Mouse (Mus musculus): ENCODE measurements around the gene Gm609. TPM values are rescaled to one million over a fixed set of nuclear protein-coding genes. Genes with fewer than 3 reads are reported as not detected.
A peak's percentile ranks its signal among the peaks of the same experiment; 100 is the strongest.

Gene Gm609
- polyA plus RNA-seq, 1 experiment from 2014 or later: not detected

DNA sequence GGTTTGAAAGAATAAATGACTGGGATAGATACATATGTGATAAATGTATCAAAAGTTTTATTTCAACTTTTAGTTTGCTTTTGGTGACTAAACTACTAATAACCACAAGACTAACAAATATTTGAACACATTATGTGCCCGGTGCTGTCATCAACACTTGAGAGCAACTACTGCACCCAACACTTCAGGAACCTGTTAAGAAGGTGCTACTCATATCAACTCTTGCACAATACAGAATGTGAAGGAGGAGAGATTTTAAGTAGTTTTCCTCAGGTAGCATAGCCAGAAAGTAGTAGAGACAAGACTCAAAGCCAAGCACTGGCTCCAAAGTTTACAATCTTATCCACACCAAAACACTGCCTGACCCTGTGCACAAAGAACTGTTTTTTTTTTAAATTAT lies 90.7 kb downstream of the Gm609 start:
- Histone ChIP-seq H3K9ac (ENCODE audit: low read length) (no peak overlapping the region), H3K27me3 (ENCODE audit: control insufficient read depth, insufficient read depth, low read length) (no peaks in the 10 kb centered on the region), H3K9me3 (replicated peaks; ENCODE audit: control insufficient read depth, low read length) (no peaks in the 10 kb centered on the region), H3K27ac (ENCODE audit: low read length) (no peak overlapping the region), H3K4me2 (ENCODE audit: low read depth, low read length) (no peak overlapping the region), H3K4me1 (ENCODE audit: control insufficient read depth, insufficient read depth, low read length) (no peaks in the 10 kb centered on the region), H3K36me3 (ENCODE audit: control insufficient read depth, insufficient read depth) (no peaks in the 10 kb centered on the region), H3K4me3 (ENCODE audit: low read length) (no peak overlapping the region)
- 84% methylated on average over 1 of the region's 1 CpGs for WGBS
- ATAC-seq (replicated peaks; ENCODE audit: extremely low read depth, insufficient read depth, low FRiP score): no peak

DNA sequence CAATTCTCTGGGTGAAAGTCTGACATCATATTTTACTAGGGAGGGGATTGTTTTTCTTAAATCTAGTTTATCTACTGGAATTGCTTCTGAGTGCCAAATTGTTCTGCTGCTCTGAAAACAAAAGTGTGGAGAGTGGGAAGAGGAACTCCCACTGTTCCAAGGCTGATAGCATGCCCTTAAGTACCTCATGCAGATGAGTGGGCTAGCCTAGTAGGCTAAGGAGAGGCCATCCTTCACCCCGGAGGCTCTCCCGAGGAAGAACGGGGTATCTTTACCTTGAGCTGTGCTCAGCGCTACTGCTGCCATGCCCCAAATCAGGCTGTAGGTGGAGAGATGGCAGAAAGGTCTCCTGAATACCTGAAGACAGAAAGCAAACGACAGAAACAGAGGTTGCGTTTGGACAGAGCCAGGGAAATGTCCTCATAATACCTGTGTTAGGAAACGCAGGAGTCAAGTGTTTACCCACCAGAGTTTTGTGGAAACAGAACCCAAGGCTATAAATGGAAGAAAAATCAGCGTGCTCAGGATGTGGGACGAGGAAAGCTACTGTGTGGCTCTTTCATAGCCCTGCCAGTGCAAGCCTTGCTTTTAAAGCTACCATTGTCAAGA lies 92.7 kb downstream of the Gm609 start:
- 38% methylated on average over 9 of the region's 9 CpGs for WGBS
- Histone ChIP-seq H3K4me1 (ENCODE audit: control insufficient read depth, insufficient read depth, low read length) (no peaks in the 10 kb centered on the region), H3K9me3 (replicated peaks; ENCODE audit: control insufficient read depth, low read length) (no peaks in the 10 kb centered on the region), H3K4me2 (ENCODE audit: low read depth, low read length) (no peak overlapping the region), H3K27ac (ENCODE audit: low read length) (peak overlapping the region; percentile 54), H3K27me3 (ENCODE audit: control insufficient read depth, insufficient read depth, low read length) (no peaks in the 10 kb centered on the region), H3K4me3 (ENCODE audit: low read length) (no peak overlapping the region), H3K36me3 (ENCODE audit: control insufficient read depth, insufficient read depth) (no peaks in the 10 kb centered on the region), H3K9ac (ENCODE audit: low read length) (no peak overlapping the region)
- peak; percentile 70 for ATAC-seq (replicated peaks; ENCODE audit: extremely low read depth, insufficient read depth, low FRiP score)

DNA sequence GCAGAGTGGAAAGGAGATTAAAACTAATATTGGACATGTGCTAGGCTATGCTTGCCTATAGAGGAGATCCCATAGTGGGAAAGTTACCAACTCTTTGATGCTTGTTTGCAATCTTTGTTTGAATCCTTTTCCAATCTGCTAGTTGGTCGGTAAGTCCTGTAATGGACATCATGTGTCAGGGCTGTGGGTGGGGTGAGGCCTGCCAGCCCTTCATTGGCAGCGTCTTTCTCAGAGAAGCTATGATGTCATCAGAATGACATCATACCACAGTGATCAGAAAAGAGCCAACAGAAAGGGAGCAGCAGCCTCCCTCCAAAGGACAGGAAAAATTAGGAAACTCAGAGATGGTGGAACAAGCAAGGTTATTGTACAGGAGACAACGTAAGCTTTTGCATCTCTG lies 93.4 kb downstream of the Gm609 start:
- Histone ChIP-seq H3K4me1 (ENCODE audit: control insufficient read depth, insufficient read depth, low read length) (no peaks in the 10 kb centered on the region), H3K27ac (ENCODE audit: low read length) (peak overlapping the region; percentile 32), H3K4me2 (ENCODE audit: low read depth, low read length) (no peak overlapping the region), H3K27me3 (ENCODE audit: control insufficient read depth, insufficient read depth, low read length) (no peaks in the 10 kb centered on the region), H3K9me3 (replicated peaks; ENCODE audit: control insufficient read depth, low read length) (no peaks in the 10 kb centered on the region), H3K4me3 (ENCODE audit: low read length) (no peak overlapping the region), H3K9ac (ENCODE audit: low read length) (no peak overlapping the region), H3K36me3 (ENCODE audit: control insufficient read depth, insufficient read depth) (no peaks in the 10 kb centered on the region)
- ATAC-seq (replicated peaks; ENCODE audit: extremely low read depth, insufficient read depth, low FRiP score): no peak
- 64% methylated on average over 3 of the region's 3 CpGs for WGBS

DNA sequence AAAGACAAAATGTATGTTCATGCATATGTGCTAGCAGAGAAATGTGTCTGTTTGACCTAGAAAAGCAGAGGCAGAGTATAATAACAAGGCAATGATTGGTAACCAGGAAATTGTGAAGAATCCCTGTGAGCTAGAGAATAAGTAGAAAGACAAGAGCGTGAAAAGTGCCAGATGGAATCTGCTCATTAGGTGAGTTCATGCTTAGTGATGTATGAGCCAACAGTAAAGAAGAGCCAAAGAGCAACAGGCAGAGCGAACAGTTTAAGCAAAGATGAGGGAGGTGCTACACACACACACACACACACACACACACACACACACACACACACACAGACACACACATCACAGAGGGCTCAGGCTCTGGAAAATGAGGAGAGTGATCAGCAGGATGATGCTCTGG lies 95.3 kb downstream of the Gm609 start:
- Histone ChIP-seq H3K9ac (ENCODE audit: low read length) (no peak overlapping the region), H3K4me1 (ENCODE audit: control insufficient read depth, insufficient read depth, low read length) (no peaks in the 10 kb centered on the region), H3K36me3 (ENCODE audit: control insufficient read depth, insufficient read depth) (no peaks in the 10 kb centered on the region), H3K4me2 (ENCODE audit: low read depth, low read length) (no peak overlapping the region), H3K4me3 (ENCODE audit: low read length) (no peak overlapping the region), H3K27ac (ENCODE audit: low read length) (no peak overlapping the region), H3K27me3 (ENCODE audit: control insufficient read depth, insufficient read depth, low read length) (no peaks in the 10 kb centered on the region), H3K9me3 (replicated peaks; ENCODE audit: control insufficient read depth, low read length) (no peaks in the 10 kb centered on the region)
- no peak for ATAC-seq (replicated peaks; ENCODE audit: extremely low read depth, insufficient read depth, low FRiP score)
- WGBS: 83% methylated on average over 2 of the region's 2 CpGs

DNA sequence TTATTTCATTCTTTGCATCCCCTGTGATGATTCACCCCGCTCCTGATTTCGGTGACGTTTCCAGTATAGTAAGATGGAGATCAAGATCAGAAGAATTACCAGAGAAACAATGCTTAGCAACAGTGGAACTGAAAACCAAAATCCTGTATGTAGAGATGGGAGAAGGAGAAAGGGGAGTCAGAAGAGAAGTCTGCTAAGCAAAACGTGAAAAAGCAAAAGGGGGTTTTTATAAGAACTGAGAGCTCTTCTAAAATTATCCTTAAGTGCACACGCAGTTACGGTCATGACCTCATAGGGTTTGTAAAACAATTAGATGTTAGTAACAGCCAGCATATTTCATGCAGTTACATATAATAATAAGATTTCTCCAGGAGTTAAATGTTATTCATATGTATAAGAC lies 100.5 kb downstream of the Gm609 start:
- Histone ChIP-seq H3K9ac (ENCODE audit: low read length) (no peak overlapping the region), H3K36me3 (ENCODE audit: control insufficient read depth, insufficient read depth) (no peaks in the 10 kb centered on the region), H3K27me3 (ENCODE audit: control insufficient read depth, insufficient read depth, low read length) (no peaks in the 10 kb centered on the region), H3K4me2 (ENCODE audit: low read depth, low read length) (no peak overlapping the region), H3K4me1 (ENCODE audit: control insufficient read depth, insufficient read depth, low read length) (no peaks in the 10 kb centered on the region), H3K27ac (ENCODE audit: low read length) (no peak overlapping the region), H3K4me3 (ENCODE audit: low read length) (no peak overlapping the region), H3K9me3 (replicated peaks; ENCODE audit: control insufficient read depth, low read length) (no peaks in the 10 kb centered on the region)
- ATAC-seq (replicated peaks; ENCODE audit: extremely low read depth, insufficient read depth, low FRiP score): no peak
- 83% methylated on average over 6 of the region's 6 CpGs for WGBS

GRCm38 (mm10) chr16:45391680-45392079 lies 101.1 kb downstream of the Gm609 start:
- WGBS: 91% methylated on average over 3 of the region's 3 CpGs
- H3K9me3 ChIP-seq (replicated peaks; ENCODE audit: control insufficient read depth, low read length): no peaks in the 10 kb centered on the region
- no peak overlapping the region for H3K4me3 ChIP-seq (ENCODE audit: low read length)
- no peak for ATAC-seq (replicated peaks; ENCODE audit: extremely low read depth, insufficient read depth, low FRiP score)
- H3K27me3 ChIP-seq (ENCODE audit: control insufficient read depth, insufficient read depth, low read length): no peaks in the 10 kb centered on the region
- no peak overlapping the region for H3K9ac ChIP-seq (ENCODE audit: low read length)
- H3K27ac ChIP-seq (ENCODE audit: low read length): no peak overlapping the region
- H3K4me1 ChIP-seq (ENCODE audit: control insufficient read depth, insufficient read depth, low read length): no peaks in the 10 kb centered on the region
- H3K36me3 ChIP-seq (ENCODE audit: control insufficient read depth, insufficient read depth): no peaks in the 10 kb centered on the region
- H3K4me2 ChIP-seq (ENCODE audit: low read depth, low read length): no peak overlapping the region

DNA sequence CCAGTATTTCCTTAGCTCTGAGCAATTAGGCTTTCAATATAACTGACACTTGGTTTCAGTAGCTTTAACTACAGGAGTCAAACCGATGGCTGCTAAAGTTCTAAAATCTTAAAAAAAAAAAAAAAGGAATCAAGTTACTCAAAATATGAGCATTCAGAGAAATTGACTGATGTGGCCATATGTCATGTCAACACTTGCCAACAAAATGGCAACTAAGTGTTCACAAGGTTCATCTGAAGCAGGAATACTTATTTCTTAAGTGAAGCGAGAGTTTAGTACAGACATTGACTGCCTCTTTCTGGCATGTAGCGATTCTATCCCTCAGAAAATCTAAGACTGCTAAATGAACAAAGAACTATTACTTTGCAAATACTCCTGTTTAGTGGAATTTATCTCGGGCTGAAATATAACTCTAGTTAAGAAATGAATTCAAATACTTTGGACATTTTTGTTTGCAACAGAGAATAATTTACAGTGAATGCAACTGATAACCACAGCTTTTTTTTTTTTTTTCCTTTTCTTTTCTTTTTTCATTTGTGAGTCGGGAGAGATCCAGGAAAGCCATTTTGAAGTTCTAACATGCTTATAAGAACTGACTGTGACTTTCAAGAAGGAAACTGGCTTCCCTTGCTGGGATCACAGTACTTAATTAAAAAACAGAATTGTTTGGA lies 102.3 kb downstream of the Gm609 start:
- WGBS: 76% methylated on average over 5 of the region's 5 CpGs
- no peak overlapping the region for H3K4me2 ChIP-seq (ENCODE audit: low read depth, low read length)
- H3K27me3 ChIP-seq (ENCODE audit: control insufficient read depth, insufficient read depth, low read length): no peaks in the 10 kb centered on the region
- H3K4me1 ChIP-seq (ENCODE audit: control insufficient read depth, insufficient read depth, low read length): no peaks in the 10 kb centered on the region
- no peak for ATAC-seq (replicated peaks; ENCODE audit: extremely low read depth, insufficient read depth, low FRiP score)
- no peaks in the 10 kb centered on the region for H3K9me3 ChIP-seq (replicated peaks; ENCODE audit: control insufficient read depth, low read length)
- H3K4me3 ChIP-seq (ENCODE audit: low read length): no peak overlapping the region
- no peak overlapping the region for H3K27ac ChIP-seq (ENCODE audit: low read length)
- no peaks in the 10 kb centered on the region for H3K36me3 ChIP-seq (ENCODE audit: control insufficient read depth, insufficient read depth)
- no peak overlapping the region for H3K9ac ChIP-seq (ENCODE audit: low read length)

DNA sequence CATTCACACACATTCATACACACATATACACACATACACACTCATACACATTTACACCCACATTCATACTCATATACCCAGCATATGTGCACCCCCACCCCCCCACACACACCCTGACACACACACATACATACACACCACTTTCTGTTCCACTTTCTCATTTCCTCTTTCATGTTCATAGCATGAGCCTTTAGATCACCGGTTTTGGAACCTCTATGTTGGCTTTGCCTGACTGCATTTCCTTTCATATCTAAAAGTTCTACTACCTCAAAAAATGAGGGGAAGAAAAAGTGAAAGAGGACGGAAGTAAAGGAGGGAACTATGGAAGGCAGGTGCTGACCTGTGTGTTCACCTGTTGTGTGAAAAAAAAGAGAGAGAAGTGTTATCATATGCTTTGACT lies 102.9 kb downstream of the Gm609 start:
- Histone ChIP-seq H3K4me2 (ENCODE audit: low read depth, low read length) (no peak overlapping the region), H3K4me1 (ENCODE audit: control insufficient read depth, insufficient read depth, low read length) (no peaks in the 10 kb centered on the region), H3K27ac (ENCODE audit: low read length) (no peak overlapping the region), H3K36me3 (ENCODE audit: control insufficient read depth, insufficient read depth) (no peaks in the 10 kb centered on the region), H3K4me3 (ENCODE audit: low read length) (no peak overlapping the region), H3K9me3 (replicated peaks; ENCODE audit: control insufficient read depth, low read length) (no peaks in the 10 kb centered on the region), H3K27me3 (ENCODE audit: control insufficient read depth, insufficient read depth, low read length) (no peaks in the 10 kb centered on the region), H3K9ac (ENCODE audit: low read length) (no peak overlapping the region)
- ATAC-seq (replicated peaks; ENCODE audit: extremely low read depth, insufficient read depth, low FRiP score): no peak
- WGBS: 77% methylated on average over 2 of the region's 2 CpGs

DNA sequence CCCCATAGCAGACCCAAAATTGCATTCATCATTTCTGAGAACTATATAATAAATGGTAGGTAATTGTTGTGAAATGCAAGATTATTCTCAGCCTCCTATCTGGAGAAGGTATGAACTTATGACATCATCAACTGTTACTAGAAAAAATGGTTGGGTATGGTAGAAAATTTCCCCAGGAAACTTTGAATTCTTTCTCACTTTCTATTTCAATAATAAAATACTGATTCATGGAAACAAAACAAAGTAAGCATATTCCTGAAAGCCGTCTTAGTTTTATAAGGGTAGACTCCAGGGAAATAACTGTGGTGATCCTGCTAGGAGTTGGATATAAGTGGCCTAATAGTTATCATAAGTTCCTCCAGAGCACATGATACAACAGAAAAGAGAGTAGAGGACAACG lies 103.7 kb downstream of the Gm609 start:
- H3K27ac ChIP-seq (ENCODE audit: low read length): no peak overlapping the region
- no peak overlapping the region for H3K4me3 ChIP-seq (ENCODE audit: low read length)
- no peak for ATAC-seq (replicated peaks; ENCODE audit: extremely low read depth, insufficient read depth, low FRiP score)
- 70% methylated on average over 2 of the region's 2 CpGs for WGBS
- no peaks in the 10 kb centered on the region for H3K4me1 ChIP-seq (ENCODE audit: control insufficient read depth, insufficient read depth, low read length)
- H3K9ac ChIP-seq (ENCODE audit: low read length): no peak overlapping the region
- H3K9me3 ChIP-seq (replicated peaks; ENCODE audit: control insufficient read depth, low read length): no peaks in the 10 kb centered on the region
- H3K4me2 ChIP-seq (ENCODE audit: low read depth, low read length): no peak overlapping the region
- no peaks in the 10 kb centered on the region for H3K27me3 ChIP-seq (ENCODE audit: control insufficient read depth, insufficient read depth, low read length)
- H3K36me3 ChIP-seq (ENCODE audit: control insufficient read depth, insufficient read depth): no peaks in the 10 kb centered on the region

All from heart, embryonic 16.5 days (tissue).